Mouse (Mus musculus): ENCODE measurements around the gene Anxa3.

DNA sequence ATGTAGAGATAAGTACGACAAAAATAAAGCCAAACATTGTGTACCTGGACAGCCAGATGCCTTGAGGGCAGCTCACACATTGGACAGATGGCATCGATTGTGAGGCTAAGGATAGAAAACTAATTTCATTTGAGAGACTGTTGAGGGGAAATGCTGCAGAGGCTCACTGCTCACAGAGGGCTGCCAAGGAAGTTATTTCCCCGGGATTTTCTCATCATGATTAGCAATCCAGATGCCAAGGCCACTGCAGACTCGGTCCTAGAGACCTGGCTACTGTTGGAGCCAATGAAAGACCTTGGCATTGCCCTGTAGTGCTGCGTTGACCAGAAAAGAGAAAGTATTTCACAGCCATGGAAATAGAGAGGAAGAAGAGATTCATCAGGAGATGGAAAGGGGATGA is 87.1 kb downstream of the Anxa3 start:
- no peak for TF ChIP-seq MYOD1 (IDR thresholded peaks at IDR 0.05; ENCODE audit: control insufficient read depth in 1 of 3, insufficient read length in 2 of 3, low read depth in 2 of 3)
- TF ChIP-seq POLR2A (IDR thresholded peaks at IDR 0.05; ENCODE audit: insufficient read length, low read depth): no peak
- no peak for TF ChIP-seq POLR2AphosphoS2 (IDR thresholded peaks at IDR 0.05; ENCODE audit: insufficient read length, low read depth)
- no peak for TF ChIP-seq CEBPB (IDR thresholded peaks at IDR 0.05; ENCODE audit: insufficient read depth, poor library complexity, severe bottlenecking)
- no peak for TF ChIP-seq SRF (IDR thresholded peaks at IDR 0.05; ENCODE audit: control insufficient read depth, insufficient read length, low read depth)
